16 mouse cellular contexts compared by ENCODE assay signal in the genomic region with DNA sequence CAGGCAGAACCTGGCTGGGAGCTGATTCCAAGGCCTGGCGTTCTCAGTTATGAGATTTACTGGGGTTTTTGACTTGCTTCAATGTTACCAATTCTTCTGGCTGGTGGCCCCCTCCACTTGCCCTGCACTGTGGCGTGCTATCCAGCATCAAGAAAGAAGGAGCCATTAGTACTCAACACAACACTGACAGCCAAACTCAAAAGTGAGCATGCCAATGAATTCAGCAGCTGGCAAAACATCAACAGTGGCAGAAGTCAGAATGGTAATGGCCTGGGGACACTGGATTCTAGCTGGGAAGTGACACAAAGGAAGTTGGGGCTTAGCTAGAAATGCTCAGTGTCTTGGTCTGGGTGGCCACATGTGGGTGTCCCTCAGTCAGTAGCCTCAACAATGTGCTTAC.
"Had no signal": no experiment of that assay in that cellular context is flagged by ENCODE, and none has a peak within 500 bp of the region (broad histone marks: within the 10 kb centered on the region; RNA-seq: fewer than 3 reads in every experiment).

No protein-coding gene starts in this region.

- H3K36me3 ChIP-seq: kidney, embryonic 15.5 days; limb, embryonic 10.5 days; limb, embryonic 13.5 days; liver, embryonic 12.5 days; liver, embryonic 15.5 days; lung, embryonic 15.5 days; midbrain, embryonic 10.5 days; midbrain, embryonic 13.5 days; neural tube, embryonic 12.5 days; neural tube, embryonic 15.5 days had no signal

- DNase-seq: lung, adult 18-20 months; thymus, adult 2 months; thymus, postnatal 14 days; thymus, postnatal 4 days had no signal

- H3K27me3 ChIP-seq: kidney, embryonic 15.5 days; limb, embryonic 13.5 days; liver, embryonic 12.5 days; liver, embryonic 15.5 days; lung, embryonic 15.5 days; midbrain, embryonic 13.5 days; neural tube, embryonic 12.5 days; neural tube, embryonic 15.5 days had no signal

- H3K9me3 ChIP-seq: kidney, embryonic 15.5 days; limb, embryonic 10.5 days; limb, embryonic 13.5 days; liver, embryonic 12.5 days; liver, embryonic 15.5 days; lung, embryonic 15.5 days; megakaryocyte, embryonic 14.5 days; midbrain, embryonic 10.5 days; midbrain, embryonic 13.5 days; neural tube, embryonic 12.5 days; neural tube, embryonic 15.5 days had no signal

- H3K27ac ChIP-seq: kidney, embryonic 15.5 days; limb, embryonic 10.5 days; limb, embryonic 13.5 days; liver, embryonic 12.5 days; liver, embryonic 15.5 days; lung, embryonic 15.5 days; midbrain, embryonic 10.5 days; midbrain, embryonic 13.5 days; neural tube, embryonic 12.5 days; neural tube, embryonic 15.5 days; stomach, postnatal 0 days had no signal

- ATAC-seq: liver, embryonic 12.5 days had no signal

- H3K4me2 ChIP-seq: kidney, embryonic 15.5 days; limb, embryonic 13.5 days; liver, embryonic 12.5 days; liver, embryonic 15.5 days; lung, embryonic 15.5 days; midbrain, embryonic 13.5 days; neural tube, embryonic 12.5 days; neural tube, embryonic 15.5 days had no signal

- H3K4me3 ChIP-seq: kidney, embryonic 15.5 days; limb, embryonic 10.5 days; limb, embryonic 13.5 days; liver, embryonic 12.5 days; liver, embryonic 15.5 days; lung, embryonic 15.5 days; megakaryocyte, embryonic 14.5 days; midbrain, embryonic 10.5 days; midbrain, embryonic 13.5 days; neural tube, embryonic 12.5 days; neural tube, embryonic 15.5 days had no signal

- H3K9ac ChIP-seq: kidney, embryonic 15.5 days; limb, embryonic 13.5 days; liver, embryonic 12.5 days; liver, embryonic 15.5 days; lung, embryonic 15.5 days; midbrain, embryonic 13.5 days; neural tube, embryonic 12.5 days; neural tube, embryonic 15.5 days had no signal

- H3K4me1 ChIP-seq: limb, embryonic 13.5 days; liver, embryonic 12.5 days; liver, embryonic 15.5 days; lung, embryonic 15.5 days; megakaryocyte, embryonic 14.5 days; midbrain, embryonic 10.5 days; midbrain, embryonic 13.5 days; neural tube, embryonic 12.5 days had no signal
